Mouse (Mus musculus): ENCODE measurements around the gene Gm28870. TPM values are rescaled to one million over a fixed set of nuclear protein-coding genes. Genes with fewer than 3 reads are reported as not detected.

Gm28870 gene
- polyA plus RNA-seq (2012; rRNA removed): not detected in 2 replicates

GRCm38 (mm10) chrY:50096976-50097375, at the start of gene Gm28870:
Gene Gm28870, plus strand, starts transcription at chrY:50097276.

